In the genomic region with DNA sequence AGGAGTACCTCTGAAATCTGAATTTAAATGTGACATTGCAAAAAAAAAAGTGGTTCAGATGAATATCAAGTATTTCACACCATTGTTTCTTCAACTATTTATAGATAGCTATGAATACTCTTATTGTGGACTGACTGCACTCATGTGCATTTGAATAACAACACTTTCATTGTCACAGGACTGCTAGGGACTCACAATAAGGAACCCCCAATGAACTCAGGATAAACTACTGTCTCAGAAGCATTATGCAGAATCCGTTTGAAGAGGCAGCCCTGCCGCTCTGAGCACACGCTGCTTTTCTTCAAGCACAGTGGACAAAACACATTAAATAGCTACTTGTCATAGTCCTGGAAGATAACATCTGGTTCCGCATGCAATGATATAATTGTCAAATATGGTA, we compare ENCODE assay signal across 31 mouse cellular contexts.
DNase-seq lines count a peak whose midpoint lies in the region; ATAC-seq lines count a peak whose summit lies in the region.
"Had no signal": no experiment of that assay in that cellular context is flagged by ENCODE, and none has a peak within 500 bp of the region (broad histone marks: within the 10 kb centered on the region; RNA-seq: fewer than 3 reads in every experiment).

No protein-coding gene starts in this region.

- no peak overlapping the region for H3K27ac ChIP-seq in forebrain, embryonic 13.5 days
- H3K27ac ChIP-seq in forebrain, embryonic 10.5 days, result no peak overlapping the region
- H3K27ac ChIP-seq in hindbrain, embryonic 14.5 days, result no peak overlapping the region
- no peak overlapping the region for H3K27ac ChIP-seq in hindbrain, embryonic 12.5 days
- H3K27ac ChIP-seq: embryonic facial prominence, embryonic 10.5 days; embryonic facial prominence, embryonic 15.5 days; heart, adult 2 months; hindbrain, postnatal 0 days; intestine, embryonic 15.5 days; liver, embryonic 14.5 days; macrophage; neural tube, embryonic 13.5 days had no signal

- DNase-seq in forebrain, embryonic 10.5 days (ENCODE audit: extremely low spot score, low spot score), result no peak
- peak; percentile 27 for DNase-seq in hindbrain, embryonic 14.5 days (ENCODE audit: low spot score)
- peak; percentile 55 for DNase-seq in brain, adult 2 months (ENCODE audit: low read depth, low spot score)
- peak; percentile 6 for DNase-seq in mesoderm, embryonic 11.5 days (ENCODE audit: low read depth, low spot score)
- no peak for DNase-seq in left cerebral cortex, postnatal 14 days (ENCODE audit: low spot score in 2 of 2)
- DNase-seq in kidney, adult 8-10 months, result no peak
- DNase-seq: adrenal gland, adult 8-10 months; cerebellum, adult 11-12 months; cerebellum, adult 9-11 months; heart, adult 2 months; heart, postnatal 4 days; kidney, adult 9 months; kidney, postnatal 10 days; layer of hippocampus, postnatal 36 days; liver; lung, adult 2 months; lung, postnatal 10 days; right cerebral cortex, postnatal 25 days; thymus, adult 18-20 months; thymus, postnatal 25 days had no signal

- 20% methylated on average over 4 of the region's 4 CpGs for WGBS in forebrain, embryonic 13.5 days
- WGBS in forebrain, embryonic 10.5 days, result 58% methylated on average over 4 of the region's 4 CpGs
- WGBS in hindbrain, embryonic 14.5 days, result 12% methylated on average over 4 of the region's 4 CpGs
- WGBS in hindbrain, embryonic 12.5 days, result 36% methylated on average over 4 of the region's 4 CpGs

- intact Hi-C loops in left cerebral cortex, postnatal 14 days (cut with DNase I), result no loop called here

- no peak overlapping the region for H3K9ac ChIP-seq in forebrain, embryonic 13.5 days
- no peak overlapping the region for H3K9ac ChIP-seq in hindbrain, embryonic 14.5 days
- no peak overlapping the region for H3K9ac ChIP-seq in hindbrain, embryonic 12.5 days
- H3K9ac ChIP-seq: embryonic facial prominence, embryonic 15.5 days; heart, embryonic 12.5 days; intestine, embryonic 15.5 days; liver, embryonic 14.5 days; neural tube, embryonic 13.5 days had no signal

- H3K36me3 ChIP-seq in forebrain, embryonic 13.5 days (ENCODE audit: poor library complexity, severe bottlenecking), result no peaks in the 10 kb centered on the region
- no peaks in the 10 kb centered on the region for H3K36me3 ChIP-seq in forebrain, embryonic 10.5 days (replicated peaks)
- H3K36me3 ChIP-seq in hindbrain, embryonic 14.5 days (replicated peaks; ENCODE audit: control insufficient read depth, insufficient read depth), result no peaks in the 10 kb centered on the region
- no peaks in the 10 kb centered on the region for H3K36me3 ChIP-seq in hindbrain, embryonic 12.5 days
- H3K36me3 ChIP-seq: embryonic facial prominence, embryonic 10.5 days; embryonic facial prominence, embryonic 15.5 days; G1E; heart, embryonic 12.5 days; intestine, embryonic 15.5 days; neural tube, embryonic 13.5 days had no signal

- no peaks in the 10 kb centered on the region for H3K27me3 ChIP-seq in forebrain, embryonic 13.5 days
- H3K27me3 ChIP-seq in forebrain, embryonic 10.5 days (ENCODE audit: poor library complexity, severe bottlenecking), result no peaks in the 10 kb centered on the region
- no peaks in the 10 kb centered on the region for H3K27me3 ChIP-seq in hindbrain, embryonic 14.5 days (ENCODE audit: control insufficient read depth, insufficient read depth, low read length)
- no peaks in the 10 kb centered on the region for H3K27me3 ChIP-seq in hindbrain, embryonic 12.5 days
- H3K27me3 ChIP-seq: embryonic facial prominence, embryonic 15.5 days; heart, embryonic 12.5 days; intestine, embryonic 15.5 days; neural tube, embryonic 13.5 days had no signal

- H3K4me1 ChIP-seq in forebrain, embryonic 13.5 days, result peaks cover 19% of the 10 kb centered on the region
- H3K4me1 ChIP-seq in forebrain, embryonic 10.5 days, result peaks cover 6% of the 10 kb centered on the region; the same call in 1 of the 2 replicates
- peaks cover 20% of the 10 kb centered on the region for H3K4me1 ChIP-seq in hindbrain, embryonic 14.5 days (replicated peaks; ENCODE audit: control insufficient read depth, insufficient read depth, low read length)
- peaks cover 8% of the 10 kb centered on the region for H3K4me1 ChIP-seq in hindbrain, embryonic 12.5 days
- H3K4me1 ChIP-seq: embryonic facial prominence, embryonic 10.5 days; embryonic facial prominence, embryonic 15.5 days; heart, embryonic 12.5 days; intestine, embryonic 15.5 days had no signal

- no peak overlapping the region for H3K4me3 ChIP-seq in forebrain, embryonic 13.5 days
- no peak overlapping the region for H3K4me3 ChIP-seq in forebrain, embryonic 10.5 days
- H3K4me3 ChIP-seq in hindbrain, embryonic 14.5 days (replicated peaks; ENCODE audit: low read length), result no peak overlapping the region
- H3K4me3 ChIP-seq in hindbrain, embryonic 12.5 days, result no peak overlapping the region
- H3K4me3 ChIP-seq: embryonic facial prominence, embryonic 10.5 days; embryonic facial prominence, embryonic 15.5 days; heart, adult 2 months; heart, embryonic 12.5 days; intestine, embryonic 15.5 days; neural tube, embryonic 13.5 days had no signal

- ATAC-seq in forebrain, embryonic 13.5 days, result peak; percentile 62; the same call in 1 of the 2 replicates
- no peak for ATAC-seq in hindbrain, embryonic 14.5 days (ENCODE audit: low FRiP score)
- ATAC-seq in hindbrain, embryonic 12.5 days (ENCODE audit: low FRiP score), result no peak
- ATAC-seq: hindbrain, postnatal 0 days; intestine, embryonic 15.5 days had no signal

- H3K9me3 ChIP-seq in forebrain, embryonic 13.5 days (replicated peaks), result no peaks in the 10 kb centered on the region
- H3K9me3 ChIP-seq in forebrain, embryonic 10.5 days, result no peaks in the 10 kb centered on the region
- no peaks in the 10 kb centered on the region for H3K9me3 ChIP-seq in hindbrain, embryonic 14.5 days (ENCODE audit: control insufficient read depth, low read length)
- H3K9me3 ChIP-seq in hindbrain, embryonic 12.5 days (replicated peaks), result no peaks in the 10 kb centered on the region
- H3K9me3 ChIP-seq: embryonic facial prominence, embryonic 10.5 days; embryonic facial prominence, embryonic 15.5 days; G1E; heart, embryonic 12.5 days; intestine, embryonic 15.5 days; neural tube, embryonic 13.5 days had no signal

- H3K4me2 ChIP-seq in forebrain, embryonic 13.5 days, result no peak overlapping the region
- no peak overlapping the region for H3K4me2 ChIP-seq in hindbrain, embryonic 14.5 days (replicated peaks)
- H3K4me2 ChIP-seq in hindbrain, embryonic 12.5 days (replicated peaks), result no peak overlapping the region
- H3K4me2 ChIP-seq: embryonic facial prominence, embryonic 15.5 days; heart, embryonic 12.5 days; intestine, embryonic 15.5 days; neural tube, embryonic 13.5 days had no signal

Comparison
In these comparisons a context has a peak if more than half of its experiments do, and no peak if none do; other contexts are left out.
1. DNase-seq: peak in hindbrain, embryonic 14.5 days (single experiment), brain, adult 2 months (single experiment) and mesoderm, embryonic 11.5 days (single experiment); none in forebrain, embryonic 10.5 days (single experiment), left cerebral cortex, postnatal 14 days (0 of 2) and kidney, adult 8-10 months (0 of 2).